Mouse (Mus musculus): ENCODE results near the gene Dbndd2.

GRCm38 (mm10) chr2:164441731-164442130 lies 44.2 kb upstream of the Dbndd2 start:
- TF ChIP-seq CTCF (IDR thresholded peaks at IDR 0.05; ENCODE audit: borderline replicate concordance, insufficient read depth, low read length) (no peak), POLR2A (IDR thresholded peaks at IDR 0.05; ENCODE audit: low read depth, low read length) (no peak)

All from embryonic fibroblast, embryonic 13.5 days (primary cell).